Mouse (Mus musculus) erythroblast, embryonic 14.5 days (primary cell): ENCODE measurements around the gene Lrr1. TPM values are rescaled to one million over a fixed set of nuclear protein-coding genes. Genes with fewer than 3 reads are reported as not detected.

Experiments
- H3K27me3 ChIP-seq: 2 replicates; pipeline ENCODE4 v1.6.1; 2012; ENCODE audit warnings: inconsistent platforms; ENCODE audit not compliant: control insufficient read depth
- H3K36me3 ChIP-seq: 2 replicates; pipeline ENCODE4 v1.6.1; 2012; ENCODE audit warnings: mild to moderate bottlenecking, inconsistent platforms; ENCODE audit not compliant: control insufficient read depth
- H3K4me1 ChIP-seq: 2 replicates; pipeline ENCODE4 v1.6.1; 2012; ENCODE audit warnings: inconsistent platforms; ENCODE audit not compliant: control insufficient read depth
- H3K4me3 ChIP-seq: replicated peaks from 2 replicates; pipeline ENCODE3; 2012; ENCODE audit warnings: moderate library complexity, mild to moderate bottlenecking, inconsistent platforms
- H3K9me3 ChIP-seq: 2 replicates; pipeline ENCODE4 v1.6.1; 2012; ENCODE audit warnings: low read length, inconsistent platforms, mixed read lengths; ENCODE audit not compliant: control insufficient read depth
- GATA1 ChIP-seq: IDR thresholded peaks from 2 replicates; pipeline ENCODE4 v1.6.1; 2012; ENCODE audit warnings: low read length, inconsistent platforms, mixed read lengths
- TAL1 ChIP-seq: IDR thresholded peaks from 3 replicates; pipeline ENCODE4 v1.6.1; 2012; ENCODE audit warnings: low read length, inconsistent platforms, mixed read lengths
- polyA plus RNA-seq: library from polyadenylated mRNA; stranded (reverse); fragments of >175 nt; gene quantifications from 2 replicates; pipeline ENCODE4 v1.2.3, GENCODE M21; 2012

Lrr1 gene
- polyA plus RNA-seq: 7.6 TPM in 2 replicates

DNA sequence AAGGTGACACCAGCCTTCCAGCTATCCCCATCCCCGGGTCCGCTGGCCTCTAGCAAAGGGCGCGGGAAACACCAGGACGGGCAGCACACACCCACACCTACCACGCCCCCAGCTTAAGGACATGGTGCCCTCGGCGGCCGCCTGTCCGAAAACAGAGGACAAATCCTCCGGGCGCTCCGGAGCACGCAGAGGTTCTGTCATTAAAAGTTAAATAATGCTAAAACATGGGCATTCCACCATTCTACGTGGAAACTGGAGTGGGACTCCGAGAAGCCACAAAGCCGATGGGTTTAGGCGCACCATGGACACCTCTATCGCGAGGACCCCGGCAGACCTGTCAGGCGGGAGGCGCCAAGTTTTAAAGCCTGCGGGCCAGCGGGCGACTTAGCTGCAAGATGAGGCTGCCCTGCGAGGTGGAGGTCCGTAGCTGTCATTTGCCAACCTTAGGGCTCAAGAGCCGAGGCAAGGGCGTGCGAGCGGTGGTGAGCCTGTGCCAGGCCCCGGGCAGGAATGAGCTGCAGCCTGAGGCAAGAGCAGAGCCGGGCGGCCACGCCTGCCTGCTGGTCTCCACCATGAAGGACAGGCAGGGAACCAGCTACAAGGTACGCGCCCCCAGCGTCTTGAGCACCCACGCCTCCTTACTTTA is at the start of gene Lrr1:
TSS of gene Lrr1 (plus strand) at position 354 of the 646 bp plus-strand sequence.
- no peaks in the 10 kb centered on the region for H3K27me3 ChIP-seq
- TF ChIP-seq GATA1: no peak
- H3K36me3 ChIP-seq: peaks cover 33% of the 10 kb centered on the region
- peaks cover 60% of the 10 kb centered on the region for H3K4me1 ChIP-seq
- H3K9me3 ChIP-seq: no peaks in the 10 kb centered on the region
- peak within 1 kb of the TSS; percentile 100 for H3K4me3 ChIP-seq

DNA sequence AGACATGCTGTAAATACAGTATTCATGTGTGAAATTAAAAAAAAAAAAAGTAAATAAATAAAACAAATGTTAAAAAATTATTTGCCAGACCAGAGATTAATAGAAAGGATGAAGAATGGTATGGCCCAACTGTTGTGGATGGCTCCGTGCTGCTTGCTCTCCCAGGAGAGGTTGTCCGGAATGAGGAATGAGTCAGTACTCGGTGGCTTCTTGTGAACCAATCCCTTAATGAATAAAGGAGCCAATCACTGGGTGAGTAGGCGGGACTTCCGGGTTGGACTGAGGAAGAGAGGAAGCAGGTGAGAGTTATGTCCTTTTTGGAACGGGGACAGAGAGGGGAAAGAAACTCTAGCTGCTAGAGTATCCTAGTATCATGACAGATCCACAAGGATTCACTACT is 48.7 kb upstream of the Lrr1 start:
- H3K9me3 ChIP-seq: no peaks in the 10 kb centered on the region
- H3K36me3 ChIP-seq: no peaks in the 10 kb centered on the region
- no peak overlapping the region for H3K4me3 ChIP-seq
- TF ChIP-seq TAL1: no peak
- no peak for TF ChIP-seq GATA1
- H3K4me1 ChIP-seq: peaks cover 5% of the 10 kb centered on the region
- no peaks in the 10 kb centered on the region for H3K27me3 ChIP-seq

DNA sequence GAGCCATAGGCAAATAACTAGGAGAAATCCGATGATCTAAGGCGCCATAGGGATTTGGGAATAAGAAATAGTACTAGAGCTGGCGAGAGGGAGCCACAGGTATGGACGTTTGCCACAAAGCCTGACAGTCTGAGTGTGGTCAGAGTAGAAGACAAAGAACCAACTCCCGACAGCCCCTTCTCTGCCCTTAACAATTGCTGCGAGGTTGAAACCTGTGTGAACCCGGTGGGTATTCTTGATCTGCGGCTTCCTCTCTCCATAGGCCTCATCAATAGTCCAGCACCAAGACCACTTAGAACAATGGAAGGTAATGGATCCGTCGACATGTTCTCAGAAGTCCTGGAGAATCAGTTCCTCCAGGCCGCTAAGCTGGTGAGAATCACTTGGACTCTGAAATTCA is 45.8 kb upstream of the Lrr1 start:
- no peak overlapping the region for H3K4me3 ChIP-seq
- H3K4me1 ChIP-seq: no peaks in the 10 kb centered on the region
- no peaks in the 10 kb centered on the region for H3K9me3 ChIP-seq
- no peaks in the 10 kb centered on the region for H3K27me3 ChIP-seq
- no peaks in the 10 kb centered on the region for H3K36me3 ChIP-seq
- TF ChIP-seq TAL1: no peak
- TF ChIP-seq GATA1: no peak

DNA sequence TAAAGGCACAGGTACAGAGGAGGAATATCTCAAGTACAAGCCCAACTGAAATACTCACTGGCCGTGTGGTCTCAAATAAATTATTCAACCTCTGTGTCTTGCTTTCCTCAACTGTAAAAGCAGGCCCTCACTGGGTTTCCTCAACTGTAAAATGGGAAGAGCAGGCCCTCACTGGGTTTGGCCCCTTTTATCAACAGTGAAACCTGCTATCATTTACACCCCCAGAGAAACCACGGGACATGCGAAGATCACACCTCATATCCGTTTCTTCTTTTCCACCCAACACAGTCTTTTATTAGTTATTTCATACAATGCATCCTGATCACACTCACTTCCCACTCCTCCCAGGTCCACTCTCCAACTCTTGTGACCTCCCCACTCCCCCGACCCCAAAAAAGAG is 43.5 kb upstream of the Lrr1 start:
- Histone ChIP-seq H3K4me1 (peaks cover 2% of the 10 kb centered on the region; the same call in 1 of the 2 replicates), H3K9me3 (no peaks in the 10 kb centered on the region), H3K27me3 (no peaks in the 10 kb centered on the region), H3K4me3 (no peak overlapping the region), H3K36me3 (no peaks in the 10 kb centered on the region)
- TF ChIP-seq GATA1 (no peak), TAL1 (no peak)

DNA sequence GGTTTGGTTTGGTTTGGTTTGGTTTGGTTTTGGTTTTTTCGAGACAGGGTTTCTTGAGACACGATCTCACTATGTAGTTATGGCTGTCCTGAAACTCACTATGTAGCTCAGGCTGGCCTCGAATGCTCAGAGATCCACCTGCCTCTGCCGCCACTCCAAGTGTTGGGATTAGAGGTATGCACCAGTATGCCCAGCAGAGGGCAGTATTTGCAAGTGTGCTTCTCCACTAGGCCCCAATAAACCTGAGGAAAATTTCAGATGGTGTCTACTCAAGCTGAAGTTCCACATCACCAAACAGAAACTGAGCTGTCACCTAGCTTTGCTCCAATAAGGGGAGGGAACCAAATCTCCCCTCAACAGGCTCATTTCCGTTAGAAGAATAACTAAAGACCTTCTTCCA is 41.4 kb upstream of the Lrr1 start:
- Histone ChIP-seq H3K36me3 (no peaks in the 10 kb centered on the region), H3K9me3 (no peaks in the 10 kb centered on the region), H3K4me1 (peaks cover 8% of the 10 kb centered on the region), H3K27me3 (peaks cover 3% of the 10 kb centered on the region), H3K4me3 (no peak overlapping the region)
- TF ChIP-seq TAL1 (no peak), GATA1 (no peak)

DNA sequence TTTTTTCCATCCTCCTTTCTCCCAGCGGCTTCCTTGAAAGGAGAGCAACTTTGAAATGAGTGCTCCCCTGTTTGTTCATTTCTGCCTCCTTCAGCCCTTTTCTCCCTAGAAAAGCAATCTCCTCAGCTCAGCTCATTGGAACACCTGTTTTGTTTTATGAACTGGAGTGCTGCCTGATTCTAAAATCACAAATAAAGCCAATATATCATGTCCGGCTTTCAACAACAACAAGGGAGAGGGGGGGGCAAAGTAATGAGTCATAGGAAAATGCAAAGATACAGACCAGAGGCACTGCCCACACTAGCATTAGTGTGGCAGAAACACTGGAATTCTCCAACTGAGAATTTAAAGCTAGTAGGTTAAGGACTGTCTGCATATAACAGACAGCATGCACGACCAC is 41.0 kb upstream of the Lrr1 start:
- H3K4me1 ChIP-seq: peaks cover 8% of the 10 kb centered on the region
- H3K9me3 ChIP-seq: no peaks in the 10 kb centered on the region
- no peak overlapping the region for H3K4me3 ChIP-seq
- H3K27me3 ChIP-seq: peaks cover 3% of the 10 kb centered on the region
- H3K36me3 ChIP-seq: no peaks in the 10 kb centered on the region
- TF ChIP-seq TAL1 (no peak), GATA1 (no peak)

DNA sequence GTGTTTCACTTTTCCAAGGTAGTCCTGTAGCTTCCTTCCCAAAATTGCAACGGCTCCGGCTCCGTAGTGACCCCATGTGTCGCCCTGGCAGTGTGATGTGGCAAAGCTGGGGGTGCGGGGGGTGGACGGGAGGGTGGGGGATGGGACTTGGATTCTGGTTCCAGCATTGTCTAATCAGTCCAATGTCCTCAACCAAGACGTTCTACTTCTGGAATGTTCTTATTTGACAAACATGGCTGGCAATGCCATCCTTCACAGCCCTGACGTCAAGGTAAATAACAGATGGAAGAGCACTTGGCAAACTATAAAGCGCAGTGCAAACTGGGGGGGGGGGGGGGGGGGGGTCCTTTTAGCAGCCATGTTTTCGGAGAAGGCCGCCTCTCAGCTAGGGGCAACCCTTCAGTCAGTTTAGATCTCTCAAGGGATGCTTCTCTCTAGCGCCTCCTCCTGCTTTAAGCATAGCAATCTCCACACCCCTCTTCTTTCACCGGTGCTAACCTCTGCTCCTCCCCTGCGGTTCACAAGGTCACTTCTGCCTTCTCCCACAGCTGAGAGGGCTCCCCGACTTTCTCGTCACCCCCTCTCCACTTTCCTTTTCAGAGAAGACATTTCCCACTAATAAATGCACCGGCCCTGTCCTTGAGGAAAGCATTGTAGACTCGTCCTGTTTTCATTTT is 38.8 kb upstream of the Lrr1 start:
- no peaks in the 10 kb centered on the region for H3K36me3 ChIP-seq
- no peaks in the 10 kb centered on the region for H3K9me3 ChIP-seq
- TF ChIP-seq TAL1: no peak
- no peak for TF ChIP-seq GATA1
- peaks cover 3% of the 10 kb centered on the region for H3K27me3 ChIP-seq
- peak overlapping the region; percentile 12 for H3K4me3 ChIP-seq
- peaks cover 8% of the 10 kb centered on the region for H3K4me1 ChIP-seq

DNA sequence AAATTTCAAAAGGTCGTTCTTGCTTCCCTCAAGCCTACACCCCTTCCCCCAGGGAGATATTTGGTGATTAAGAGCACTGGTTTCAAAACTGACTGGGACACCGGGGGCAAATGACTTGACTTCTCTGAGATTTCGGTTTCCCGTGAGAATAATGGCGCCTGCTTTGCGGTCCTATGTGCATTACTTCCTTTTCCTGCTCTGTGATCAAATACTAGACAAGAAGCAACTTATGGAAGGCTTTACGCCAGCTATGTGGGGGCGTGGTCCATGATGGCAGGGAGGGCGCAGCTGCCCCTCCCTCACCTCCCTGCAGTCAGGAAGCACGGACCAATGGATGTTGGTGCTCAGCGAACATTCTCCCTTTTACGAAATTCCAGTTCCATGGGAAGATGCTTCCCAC is 38.1 kb upstream of the Lrr1 start:
- Histone ChIP-seq H3K27me3 (peaks cover 3% of the 10 kb centered on the region), H3K4me3 (no peak overlapping the region), H3K4me1 (peaks cover 8% of the 10 kb centered on the region), H3K9me3 (no peaks in the 10 kb centered on the region), H3K36me3 (no peaks in the 10 kb centered on the region)
- TF ChIP-seq GATA1 (no peak), TAL1 (no peak)

DNA sequence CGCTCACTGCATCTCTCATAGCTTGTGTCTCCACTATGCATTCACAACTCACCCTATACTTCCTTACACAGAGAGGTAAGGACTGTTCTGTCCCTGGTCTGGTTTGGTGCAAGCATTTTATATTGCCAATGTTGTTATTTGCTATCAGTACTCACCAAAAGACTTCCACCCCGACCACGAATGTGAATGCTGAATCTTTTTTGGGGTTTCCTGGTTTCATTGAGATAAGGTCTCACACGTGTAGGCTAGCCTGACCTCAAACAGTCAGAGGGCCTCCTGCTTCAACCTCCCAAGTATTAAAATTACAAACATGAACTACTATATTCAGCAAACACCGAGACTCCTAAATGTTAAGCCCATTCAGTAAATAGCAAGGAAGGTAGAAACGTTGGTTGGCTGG is 37.3 kb upstream of the Lrr1 start:
- no peaks in the 10 kb centered on the region for H3K9me3 ChIP-seq
- no peak overlapping the region for H3K4me3 ChIP-seq
- TF ChIP-seq TAL1: no peak
- no peak for TF ChIP-seq GATA1
- peaks cover 3% of the 10 kb centered on the region for H3K27me3 ChIP-seq
- no peaks in the 10 kb centered on the region for H3K36me3 ChIP-seq
- peaks cover 8% of the 10 kb centered on the region for H3K4me1 ChIP-seq

DNA sequence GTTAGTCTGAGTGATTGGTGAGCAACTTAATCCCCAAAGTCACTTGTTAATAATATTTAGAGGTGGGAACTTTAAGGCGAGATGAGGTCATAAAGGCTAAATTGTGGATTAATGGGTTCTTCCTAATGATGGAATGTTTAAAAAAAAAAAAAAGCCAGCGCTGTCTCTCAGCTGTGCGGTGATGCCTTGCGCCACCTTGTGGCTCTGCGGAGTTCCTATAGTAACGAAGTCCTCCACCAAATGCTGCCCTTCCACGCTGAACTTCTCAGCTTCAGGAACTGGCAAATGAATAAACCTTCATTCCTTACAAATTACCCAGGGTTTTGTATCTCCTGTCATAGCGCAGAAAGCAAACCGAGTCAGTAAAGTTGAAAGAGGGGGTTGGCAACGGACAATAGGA is 36.6 kb upstream of the Lrr1 start:
- Histone ChIP-seq H3K9me3 (no peaks in the 10 kb centered on the region), H3K4me1 (peaks cover 8% of the 10 kb centered on the region), H3K27me3 (peaks cover 3% of the 10 kb centered on the region), H3K4me3 (no peak overlapping the region), H3K36me3 (no peaks in the 10 kb centered on the region)
- TF ChIP-seq GATA1 (no peak), TAL1 (no peak)
